Mouse (Mus musculus): ENCODE data around the gene Srxn1.

Gene Srxn1

GRCm38 (mm10) chr2:152159487-152159886, 54.2 kb downstream of the Srxn1 start:
- no peak for DNase-seq (ENCODE audit: low spot score)

All from left cerebral cortex, adult 11 months (tissue).